Mouse (Mus musculus) embryonic facial prominence, embryonic 15.5 days (tissue): ENCODE measurements at regions not wholly inside any gene's neighbourhood (a gene's known extent, or its start where the extent isn't known, plus 50 kb on each side); places are given as distances from the start of the nearest gene placed in this dataset.

Experiments used
- ATAC-seq: fragments of 200-750 bp; cut with Nextera tagmentation; 2 replicates; pipeline ENCODE4 v1.8.0; 2017; ENCODE audit warnings: low read depth, moderate TSS enrichment; ENCODE audit not compliant: insufficient number of reproducible peaks, low FRiP score, low TSS enrichment
- H3K27ac ChIP-seq: fragments of 300-500 bp; sonication (generic); replicated peaks from 2 replicates; pipeline ENCODE4 v1.5.1; 2015; ENCODE audit warnings: mild to moderate bottlenecking, inconsistent platforms
- H3K27me3 ChIP-seq: fragments of 300-500 bp; sonication (generic); 2 replicates; pipeline ENCODE4 v1.6.1; 2015; ENCODE audit warnings: inconsistent platforms
- H3K36me3 ChIP-seq: fragments of 300-500 bp; sonication (generic); 2 replicates; pipeline ENCODE4 v1.6.1; 2015; ENCODE audit warnings: mild to moderate bottlenecking, inconsistent platforms
- H3K4me1 ChIP-seq: fragments of 300-500 bp; sonication (generic); 2 replicates; pipeline ENCODE4 v1.6.1; 2015; ENCODE audit warnings: inconsistent platforms
- H3K4me2 ChIP-seq: fragments of 300-500 bp; sonication (generic); replicated peaks from 2 replicates; pipeline ENCODE4 v1.6.1; 2015; ENCODE audit warnings: mild to moderate bottlenecking, inconsistent platforms
- H3K4me3 ChIP-seq: fragments of 300-500 bp; sonication (generic); replicated peaks from 2 replicates; pipeline ENCODE4 v1.5.1; 2015; ENCODE audit warnings: mild to moderate bottlenecking, inconsistent platforms
- H3K9ac ChIP-seq: fragments of 300-500 bp; sonication (generic); 2 replicates; pipeline ENCODE4 v1.6.1; 2015; ENCODE audit warnings: inconsistent platforms
- H3K9me3 ChIP-seq: fragments of 300-500 bp; sonication (generic); replicated peaks from 2 replicates; pipeline ENCODE4 v1.6.1; 2016; ENCODE audit warnings: inconsistent platforms
- WGBS: fragments of 180-500 bp; shearing (Covaris S2); methylation state at CpG from one replicate; pipeline ENCODE4 v1.1.7; 2015; 5-methylcytosine and 5-hydroxymethylcytosine counted together

DNA sequence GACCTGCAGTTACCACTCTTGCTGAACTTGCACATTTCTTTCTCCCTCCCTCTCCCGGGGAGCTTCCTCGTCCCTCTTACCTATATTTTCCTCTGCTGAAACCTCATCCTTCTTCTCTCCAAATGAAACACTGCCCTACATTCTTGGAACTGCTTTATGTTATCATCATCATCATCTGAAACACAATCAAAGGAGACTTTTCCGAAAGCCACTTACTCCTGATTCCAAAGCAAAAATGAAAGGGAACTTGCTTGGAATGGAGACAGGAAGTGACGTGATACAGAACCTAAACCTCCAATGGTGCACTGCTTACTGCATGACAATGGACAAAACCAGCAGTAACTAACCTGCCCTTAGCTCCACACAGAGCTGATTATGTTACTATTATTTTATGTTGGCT is 287.2 kb upstream of the Btbd3 start:
- ATAC-seq = no peak
- Histone ChIP-seq H3K27me3 (no peaks in the 10 kb centered on the region), H3K9ac (no peak overlapping the region), H3K4me1 (no peaks in the 10 kb centered on the region), H3K27ac (no peak overlapping the region), H3K36me3 (no peaks in the 10 kb centered on the region), H3K9me3 (no peaks in the 10 kb centered on the region), H3K4me2 (no peak overlapping the region), H3K4me3 (no peak overlapping the region)
- WGBS = 67% methylated on average over 4 of the region's 4 CpGs

DNA sequence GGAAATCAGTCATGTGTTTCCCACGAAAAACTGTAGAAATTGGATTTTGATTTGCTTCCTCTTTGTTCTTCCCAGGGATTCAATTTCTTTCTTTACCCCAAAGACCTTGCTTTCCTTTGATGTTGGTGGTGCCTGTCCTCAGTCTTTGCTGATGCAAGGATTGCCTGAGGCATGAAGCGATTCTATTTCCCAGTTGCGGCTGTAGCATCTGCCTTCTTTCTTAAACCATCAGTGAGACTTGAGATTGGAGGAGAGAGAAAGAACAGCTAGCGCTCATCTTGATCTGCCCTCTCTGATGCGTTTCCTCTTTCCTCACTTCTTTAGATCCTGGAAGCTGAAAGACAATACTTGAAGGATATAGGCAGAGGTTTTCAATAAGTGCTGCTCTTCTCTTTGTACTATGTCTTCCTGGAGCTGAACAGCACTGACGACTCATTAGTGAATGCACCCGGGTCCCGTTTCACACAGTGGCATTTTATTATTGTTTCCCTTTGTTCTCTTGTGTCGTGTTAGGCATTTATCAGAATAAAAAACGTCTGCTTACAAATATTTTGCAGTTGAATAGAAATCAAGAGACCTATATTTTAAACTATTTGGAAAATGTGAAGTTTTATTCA is 289.8 kb upstream of the Btbd3 start:
- no peak for ATAC-seq
- H3K9ac ChIP-seq = no peak overlapping the region
- H3K27ac ChIP-seq = no peak overlapping the region
- H3K4me3 ChIP-seq = no peak overlapping the region
- H3K9me3 ChIP-seq = no peaks in the 10 kb centered on the region
- no peaks in the 10 kb centered on the region for H3K27me3 ChIP-seq
- no peaks in the 10 kb centered on the region for H3K4me1 ChIP-seq
- WGBS = 19% methylated on average over 10 of the region's 10 CpGs
- H3K4me2 ChIP-seq = no peak overlapping the region
- H3K36me3 ChIP-seq = no peaks in the 10 kb centered on the region

DNA sequence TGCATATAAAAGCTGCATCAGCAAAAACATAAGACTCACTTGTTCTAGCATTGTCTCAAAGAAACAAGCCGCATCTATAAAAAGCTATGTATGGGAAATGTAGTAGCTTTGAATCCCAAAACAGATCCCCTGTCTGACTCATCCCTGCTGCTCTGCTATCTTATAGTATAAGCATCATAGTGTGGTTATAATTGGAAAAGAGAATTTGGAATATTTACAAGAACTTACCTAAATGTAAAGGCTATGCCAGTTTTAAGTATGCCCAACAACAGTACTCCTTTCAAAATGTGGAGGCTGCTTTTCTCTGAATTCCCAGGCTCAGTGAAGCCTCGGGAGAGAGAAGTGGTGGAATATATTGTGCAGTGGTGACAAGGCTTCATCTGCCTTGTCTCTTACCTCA is 301.5 kb upstream of the Btbd3 start:
- Histone ChIP-seq H3K27me3 (no peaks in the 10 kb centered on the region), H3K4me3 (no peak overlapping the region), H3K27ac (no peak overlapping the region), H3K9ac (no peak overlapping the region), H3K9me3 (no peaks in the 10 kb centered on the region), H3K4me2 (no peak overlapping the region), H3K4me1 (no peaks in the 10 kb centered on the region), H3K36me3 (no peaks in the 10 kb centered on the region)
- WGBS = 89% methylated on average over 2 of the region's 2 CpGs
- no peak for ATAC-seq

DNA sequence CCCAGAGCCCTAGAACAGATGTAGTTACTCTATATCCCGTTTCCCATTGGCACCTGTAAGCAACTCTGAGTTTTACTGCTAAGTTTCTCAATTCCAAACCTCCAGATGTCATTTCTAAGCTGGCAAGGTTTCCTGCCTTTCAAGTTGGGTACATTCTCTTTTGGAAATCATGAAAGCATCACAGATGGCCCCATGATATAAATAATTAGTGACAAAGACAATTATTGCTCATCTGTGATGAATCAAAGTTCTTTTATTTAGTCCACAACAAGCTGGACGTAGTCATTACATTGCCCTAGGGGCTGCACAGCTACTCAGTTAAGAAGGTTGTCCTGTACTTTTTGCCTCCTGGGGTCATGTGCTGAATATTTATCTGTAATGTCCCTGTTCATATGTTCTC is 303.2 kb upstream of the Btbd3 start:
- H3K4me2 ChIP-seq = no peak overlapping the region
- no peak overlapping the region for H3K4me3 ChIP-seq
- no peaks in the 10 kb centered on the region for H3K9me3 ChIP-seq
- ATAC-seq = no peak
- WGBS = 47% methylated on average over 2 of the region's 2 CpGs
- no peaks in the 10 kb centered on the region for H3K4me1 ChIP-seq
- H3K27ac ChIP-seq = no peak overlapping the region
- H3K27me3 ChIP-seq = no peaks in the 10 kb centered on the region
- no peak overlapping the region for H3K9ac ChIP-seq
- no peaks in the 10 kb centered on the region for H3K36me3 ChIP-seq

DNA sequence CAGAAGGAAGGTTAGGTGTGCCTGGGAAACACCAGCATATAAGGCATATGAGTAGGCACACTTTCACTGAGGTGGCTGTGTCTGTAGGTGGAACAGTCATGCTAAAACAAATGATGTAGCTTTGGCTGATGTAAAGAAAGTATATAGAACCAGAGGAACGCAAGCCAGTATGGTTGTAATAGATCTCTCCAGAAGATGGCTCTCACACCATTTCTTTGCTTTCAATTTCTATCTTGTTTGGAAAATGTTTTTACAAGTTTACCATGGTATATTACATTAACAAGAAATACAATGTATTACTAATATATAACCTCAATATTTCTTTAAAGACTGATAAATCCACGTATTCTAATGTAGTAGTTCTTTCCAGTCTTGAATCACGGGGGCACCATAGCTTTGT is 304.4 kb upstream of the Btbd3 start:
- ATAC-seq = no peak
- WGBS = 82% methylated on average over 3 of the region's 3 CpGs
- H3K27ac ChIP-seq = no peak overlapping the region
- H3K4me1 ChIP-seq = no peaks in the 10 kb centered on the region
- no peaks in the 10 kb centered on the region for H3K27me3 ChIP-seq
- H3K4me2 ChIP-seq = no peak overlapping the region
- no peaks in the 10 kb centered on the region for H3K36me3 ChIP-seq
- H3K9ac ChIP-seq = no peak overlapping the region
- H3K9me3 ChIP-seq = no peaks in the 10 kb centered on the region
- no peak overlapping the region for H3K4me3 ChIP-seq

DNA sequence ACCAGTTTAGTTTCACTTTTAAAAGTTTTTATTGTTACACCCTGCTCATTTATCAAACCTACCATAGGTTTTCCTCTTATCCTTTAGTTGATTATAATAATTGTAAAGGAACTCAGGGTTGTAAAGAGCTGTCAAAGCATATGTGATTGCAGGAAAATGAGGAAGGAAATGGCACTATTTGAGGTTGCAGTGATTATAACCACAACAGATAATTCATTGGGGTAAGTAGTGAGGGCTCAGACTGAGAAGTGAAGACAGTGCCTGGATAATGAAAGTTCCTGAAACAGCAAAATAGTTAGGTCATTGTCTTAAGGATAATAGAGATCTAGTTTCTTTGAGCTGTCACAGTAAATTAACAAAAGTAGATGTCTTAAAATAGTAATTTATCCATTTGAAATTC is 305.4 kb upstream of the Btbd3 start:
- no peak overlapping the region for H3K4me3 ChIP-seq
- H3K4me2 ChIP-seq = no peak overlapping the region
- H3K27ac ChIP-seq = no peak overlapping the region
- no peaks in the 10 kb centered on the region for H3K27me3 ChIP-seq
- no peaks in the 10 kb centered on the region for H3K36me3 ChIP-seq
- H3K9ac ChIP-seq = no peak overlapping the region
- no peaks in the 10 kb centered on the region for H3K4me1 ChIP-seq
- H3K9me3 ChIP-seq = no peaks in the 10 kb centered on the region
- ATAC-seq = no peak

DNA sequence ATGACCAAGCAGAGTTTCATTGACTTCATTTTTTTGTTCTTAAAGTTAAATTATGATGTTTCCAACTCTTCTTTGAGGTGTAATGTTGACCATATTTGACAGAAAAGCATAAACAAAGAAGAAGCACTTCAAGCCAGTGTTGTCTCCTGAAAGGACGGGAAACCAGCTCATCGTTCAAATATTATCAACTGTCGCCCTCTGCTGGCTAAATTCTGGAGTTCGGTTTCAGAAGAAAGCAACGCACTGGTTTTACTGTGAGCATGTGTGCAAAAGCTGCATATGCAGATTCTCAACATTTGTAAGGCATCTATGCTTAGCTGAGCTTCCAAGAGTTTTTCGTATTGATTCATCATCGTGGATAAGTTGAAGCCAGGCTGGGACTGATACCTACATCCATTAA is 313.6 kb upstream of the Btbd3 start:
- Histone ChIP-seq H3K4me3 (no peak overlapping the region), H3K4me2 (no peak overlapping the region), H3K27ac (no peak overlapping the region), H3K4me1 (0 out of 2 replicates have a peak, but pooled peaks cover 1% of the 10 kb centered on the region), H3K9ac (no peak overlapping the region), H3K9me3 (no peaks in the 10 kb centered on the region), H3K27me3 (no peaks in the 10 kb centered on the region), H3K36me3 (no peaks in the 10 kb centered on the region)
- 4% methylated on average over 7 of the region's 7 CpGs for WGBS
- no peak for ATAC-seq

DNA sequence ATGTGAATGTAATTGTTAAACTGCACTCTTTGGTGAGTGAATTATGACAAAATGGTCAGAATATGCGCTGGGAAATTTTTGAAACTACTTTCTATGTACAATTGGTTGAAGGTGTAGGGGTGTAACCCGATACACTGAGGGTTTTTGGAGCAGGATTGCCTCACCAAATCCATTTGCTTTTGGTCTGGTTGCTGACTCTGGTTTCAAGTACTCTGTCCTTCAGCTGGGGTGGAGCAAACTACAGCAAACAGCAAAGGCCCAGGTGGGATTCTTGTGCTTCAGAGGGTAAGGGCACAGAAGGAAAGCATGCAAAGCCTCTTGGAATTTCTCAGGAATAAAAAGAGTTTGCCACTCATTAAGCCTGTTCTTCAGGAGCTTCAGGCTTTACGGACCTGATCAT is 316.8 kb upstream of the Btbd3 start:
- Histone ChIP-seq H3K9ac (no peak overlapping the region), H3K4me3 (no peak overlapping the region), H3K27ac (no peak overlapping the region), H3K4me2 (no peak overlapping the region), H3K36me3 (no peaks in the 10 kb centered on the region), H3K9me3 (no peaks in the 10 kb centered on the region), H3K27me3 (no peaks in the 10 kb centered on the region), H3K4me1 (peaks cover 6% of the 10 kb centered on the region; the same call in 1 of the 2 replicates)
- 65% methylated on average over 3 of the region's 3 CpGs for WGBS
- ATAC-seq = no peak

DNA sequence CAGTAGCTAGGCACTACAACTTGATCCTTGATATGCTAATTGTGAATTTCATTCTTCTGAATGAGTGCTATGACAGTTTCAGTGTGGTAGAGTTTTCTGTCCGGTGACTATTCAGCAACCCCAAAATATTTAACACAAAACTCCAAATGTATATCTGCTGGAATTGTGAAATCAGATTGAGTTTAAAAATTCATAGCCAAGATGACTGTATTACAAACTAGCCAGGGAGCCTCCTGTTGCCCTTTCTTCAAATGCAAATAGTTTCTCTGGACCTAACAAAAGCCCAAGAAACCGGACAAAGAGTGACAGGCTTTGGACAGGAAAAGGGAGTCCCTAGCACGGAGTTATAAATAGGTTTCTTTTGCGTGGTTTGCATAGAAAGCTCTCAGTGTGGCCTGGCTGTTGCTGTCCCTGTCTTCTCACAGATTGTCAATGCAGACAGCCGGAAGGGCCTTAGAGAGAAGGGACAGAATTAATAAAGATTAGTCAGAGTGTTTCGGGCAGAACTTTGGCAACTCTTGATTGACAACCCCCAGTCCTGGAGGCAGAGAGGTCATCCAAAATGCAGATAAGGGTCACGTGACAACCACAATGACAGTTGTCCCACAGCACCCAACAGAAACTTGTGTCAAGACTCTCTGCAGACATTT is 317.4 kb upstream of the Btbd3 start:
- Histone ChIP-seq H3K27ac (no peak overlapping the region), H3K4me3 (no peak overlapping the region), H3K4me1 (peaks cover 6% of the 10 kb centered on the region; the same call in 1 of the 2 replicates), H3K4me2 (no peak overlapping the region), H3K9ac (no peak overlapping the region), H3K9me3 (no peaks in the 10 kb centered on the region), H3K27me3 (no peaks in the 10 kb centered on the region), H3K36me3 (no peaks in the 10 kb centered on the region)
- 65% methylated on average over 7 of the region's 7 CpGs for WGBS
- ATAC-seq = no peak

DNA sequence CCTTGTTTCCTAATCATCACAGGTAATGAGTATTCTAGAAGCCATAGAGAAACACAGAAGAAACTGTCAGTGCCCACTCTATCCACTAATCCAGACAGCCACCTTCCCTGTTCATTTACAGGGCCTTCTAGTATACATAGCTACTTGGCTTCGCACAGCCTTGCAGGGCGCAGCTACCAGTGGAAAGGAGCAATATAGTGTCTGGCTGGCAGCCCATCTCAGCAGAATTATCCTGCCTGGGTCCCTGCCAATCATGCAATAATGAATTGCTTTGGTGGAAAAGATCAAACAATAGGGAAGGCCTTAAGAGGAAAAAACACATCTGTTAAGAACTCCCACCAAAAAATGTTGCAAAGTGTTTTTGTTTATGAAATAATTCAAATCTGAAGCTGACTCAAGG is 319.8 kb upstream of the Btbd3 start:
- Histone ChIP-seq H3K4me1 (peaks cover 6% of the 10 kb centered on the region; the same call in 1 of the 2 replicates), H3K9me3 (no peaks in the 10 kb centered on the region), H3K27ac (0 out of 2 replicates have a peak overlapping the region, but pooled peaks have one; percentile 18), H3K4me3 (no peak overlapping the region), H3K4me2 (no peak overlapping the region), H3K27me3 (no peaks in the 10 kb centered on the region), H3K36me3 (no peaks in the 10 kb centered on the region), H3K9ac (no peak overlapping the region)
- WGBS = 30% methylated on average over 2 of the region's 2 CpGs
- no peak for ATAC-seq

DNA sequence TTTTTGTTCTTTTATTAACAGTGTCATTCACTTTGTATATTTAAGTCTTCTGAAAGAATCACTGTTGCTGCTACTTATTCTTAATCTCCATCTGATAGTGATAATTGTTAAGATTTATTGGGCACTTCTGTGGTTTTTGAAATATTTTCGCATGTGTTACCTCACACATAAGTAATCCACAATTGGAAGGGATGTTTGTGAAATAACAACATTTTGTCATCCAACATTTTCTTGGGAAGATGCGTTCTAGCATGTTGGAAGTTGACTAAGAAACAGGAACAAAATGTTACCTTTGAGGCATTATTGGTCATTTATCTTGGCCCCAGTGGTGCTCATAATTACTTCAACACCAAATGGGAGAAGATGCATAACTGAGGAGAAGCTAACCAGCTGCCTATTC is 323.4 kb upstream of the Btbd3 start:
- Histone ChIP-seq H3K9ac (no peak overlapping the region), H3K4me1 (peaks cover 6% of the 10 kb centered on the region; the same call in 1 of the 2 replicates), H3K27ac (no peak overlapping the region), H3K27me3 (no peaks in the 10 kb centered on the region), H3K9me3 (no peaks in the 10 kb centered on the region), H3K36me3 (no peaks in the 10 kb centered on the region), H3K4me3 (no peak overlapping the region), H3K4me2 (no peak overlapping the region)
- WGBS = 90% methylated on average over 2 of the region's 2 CpGs
- no peak for ATAC-seq

DNA sequence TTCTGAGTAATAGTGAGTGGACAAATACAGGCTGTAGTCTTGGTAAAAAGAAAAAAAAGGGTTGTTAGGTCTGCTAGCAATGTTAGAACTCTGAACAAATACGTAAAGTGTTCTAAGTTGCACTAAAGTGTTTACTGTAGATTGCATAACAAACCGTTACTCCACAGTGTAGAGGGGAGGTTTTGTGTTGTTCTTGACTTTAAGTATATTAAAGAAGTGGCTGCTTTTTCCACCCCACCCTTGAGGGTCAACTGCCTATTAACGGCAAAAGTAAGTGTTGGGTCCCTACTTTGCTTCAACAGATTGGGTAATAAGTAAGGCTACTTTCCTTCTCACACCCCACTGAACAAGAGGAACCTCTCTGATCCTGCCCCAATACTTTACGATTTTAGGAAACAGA is 323.9 kb upstream of the Btbd3 start:
- Histone ChIP-seq H3K4me1 (peaks cover 2% of the 10 kb centered on the region; the same call in 1 of the 2 replicates), H3K4me3 (no peak overlapping the region), H3K27ac (no peak overlapping the region), H3K9me3 (no peaks in the 10 kb centered on the region), H3K4me2 (no peak overlapping the region), H3K9ac (no peak overlapping the region), H3K36me3 (no peaks in the 10 kb centered on the region), H3K27me3 (no peaks in the 10 kb centered on the region)
- ATAC-seq = no peak
- 92% methylated on average over 4 of the region's 4 CpGs for WGBS
